Mouse (Mus musculus) thymus, adult 2 months (tissue): ENCODE data around the gene Cpxm2. TPM values are rescaled to one million over a fixed set of nuclear protein-coding genes. Genes with fewer than 3 reads are reported as not detected.

Experiments
- DNase-seq: peaks from one replicate; pipeline ENCODE4 v3.0.0; 2021
- H3K27ac ChIP-seq: fragments of 200-500 bp; 2 replicates; pipeline ENCODE4 v1.5.1; 2012; ENCODE audit warnings: low read length, control low read depth; ENCODE audit not compliant: control insufficient read depth, insufficient read depth
- H3K27me3 ChIP-seq: fragments of 200-500 bp; 2 replicates; pipeline ENCODE4 v1.6.1; 2012; ENCODE audit warnings: mild to moderate bottlenecking, low read length, moderate library complexity, mixed read lengths; ENCODE audit not compliant: control insufficient read depth, insufficient read depth
- H3K36me3 ChIP-seq: fragments of 200-500 bp; 2 replicates; pipeline ENCODE4 v1.6.1; 2012; ENCODE audit warnings: mild to moderate bottlenecking, low read length, moderate library complexity; ENCODE audit not compliant: control insufficient read depth, insufficient read depth
- H3K4me1 ChIP-seq: fragments of 200-500 bp; replicated peaks from 2 replicates; pipeline ENCODE4 v1.6.1; 2012; ENCODE audit warnings: low read length; ENCODE audit not compliant: control insufficient read depth, insufficient read depth
- H3K4me3 ChIP-seq: fragments of 200-500 bp; 2 replicates; pipeline ENCODE4 v1.5.1; 2012; ENCODE audit warnings: mild to moderate bottlenecking, low read length, control low read depth, moderate library complexity; ENCODE audit not compliant: control insufficient read depth, insufficient read depth
- CTCF ChIP-seq: fragments of 200-500 bp; IDR thresholded peaks from 2 replicates; pipeline ENCODE4 v1.5.1; 2012; ENCODE audit warnings: mild to moderate bottlenecking, control low read depth, low read length, moderate library complexity, borderline replicate concordance; ENCODE audit not compliant: control insufficient read depth, poor library complexity, insufficient read depth; ENCODE audit errors: extremely low read depth
- POLR2A ChIP-seq: fragments of 200-500 bp; IDR thresholded peaks from 2 replicates; pipeline ENCODE4 v1.6.1; 2012; ENCODE audit warnings: mild to moderate bottlenecking, low read length, control low read depth, moderate library complexity; ENCODE audit not compliant: control insufficient read depth, poor library complexity, insufficient read depth; ENCODE audit errors: extremely low read depth
- WGBS: fragments of 180-500 bp; shearing (Covaris S2); methylation state at CpG from one replicate; pipeline ENCODE4 v1.1.7; 2018; 5-methylcytosine and 5-hydroxymethylcytosine counted together
- polyA plus RNA-seq: library from polyadenylated mRNA; depleted of rRNA; stranded (reverse); fragments of >200 nt; gene quantifications from 2 replicates; pipeline ENCODE4 v1.2.3, GENCODE M21; 2012

Cpxm2 gene
- polyA plus RNA-seq, 1 experiment = 4.9 TPM

- DNase-seq = no peak
- Histone ChIP-seq H3K27me3 (no peaks in the 10 kb centered on the region), H3K27ac (no peak overlapping the region), H3K36me3 (no peaks in the 10 kb centered on the region), H3K4me3 (no peak overlapping the region), H3K4me1 (no peaks in the 10 kb centered on the region)
- no peak for TF ChIP-seq CTCF
- no peak for TF ChIP-seq POLR2A
- 88% methylated on average over 7 of the region's 7 CpGs for WGBS
These were observed 98.0 kb downstream of the Cpxm2 start for GRCm38 (mm10) chr7:132056565-132056964.

- no peak for DNase-seq
- Histone ChIP-seq H3K4me1 (no peaks in the 10 kb centered on the region), H3K4me3 (no peak overlapping the region), H3K36me3 (no peaks in the 10 kb centered on the region), H3K27me3 (no peaks in the 10 kb centered on the region), H3K27ac (no peak overlapping the region)
- no peak for TF ChIP-seq CTCF
- no peak for TF ChIP-seq POLR2A
- 71% methylated on average over 4 of the region's 4 CpGs for WGBS
These were observed 107.9 kb downstream of the Cpxm2 start for GRCm38 (mm10) chr7:132046662-132047061.

GRCm38 (mm10) chr7:132031940-132032531, 122.5 kb downstream of the Cpxm2 start:
- TF ChIP-seq CTCF = no peak
- no peak for TF ChIP-seq POLR2A
- Histone ChIP-seq H3K27ac (no peak overlapping the region), H3K36me3 (no peaks in the 10 kb centered on the region), H3K4me3 (no peak overlapping the region), H3K27me3 (no peaks in the 10 kb centered on the region), H3K4me1 (no peaks in the 10 kb centered on the region)
- WGBS = 77% methylated on average over 6 of the region's 6 CpGs
- no peak for DNase-seq

GRCm38 (mm10) chr7:132026671-132027070, 127.9 kb downstream of the Cpxm2 start:
- Histone ChIP-seq H3K4me3 (no peak overlapping the region), H3K27ac (no peak overlapping the region), H3K36me3 (no peaks in the 10 kb centered on the region), H3K4me1 (no peaks in the 10 kb centered on the region), H3K27me3 (no peaks in the 10 kb centered on the region)
- 77% methylated on average over 6 of the region's 6 CpGs for WGBS
- no peak for DNase-seq
- TF ChIP-seq POLR2A = no peak
- TF ChIP-seq CTCF = no peak

- TF ChIP-seq POLR2A (no peak), CTCF (no peak)
- no peaks in the 10 kb centered on the region for H3K36me3 ChIP-seq
- H3K27ac ChIP-seq = no peak overlapping the region
- H3K4me1 ChIP-seq = no peaks in the 10 kb centered on the region
- DNase-seq = no peak
- 74% methylated on average over 6 of the region's 6 CpGs for WGBS
- H3K4me3 ChIP-seq = no peak overlapping the region
- H3K27me3 ChIP-seq = no peaks in the 10 kb centered on the region
These were observed 128.9 kb downstream of the Cpxm2 start for GRCm38 (mm10) chr7:132025591-132025990.

GRCm38 (mm10) chr7:132015933-132016332, 138.6 kb downstream of the Cpxm2 start:
- no peaks in the 10 kb centered on the region for H3K27me3 ChIP-seq
- no peak overlapping the region for H3K4me3 ChIP-seq
- 79% methylated on average over 3 of the region's 3 CpGs for WGBS
- no peaks in the 10 kb centered on the region for H3K36me3 ChIP-seq
- TF ChIP-seq POLR2A (no peak), CTCF (no peak)
- no peaks in the 10 kb centered on the region for H3K4me1 ChIP-seq
- no peak for DNase-seq
- H3K27ac ChIP-seq = no peak overlapping the region

- TF ChIP-seq CTCF (no peak), POLR2A (no peak)
- Histone ChIP-seq H3K4me3 (no peak overlapping the region), H3K36me3 (no peaks in the 10 kb centered on the region), H3K27me3 (no peaks in the 10 kb centered on the region), H3K27ac (no peak overlapping the region), H3K4me1 (no peaks in the 10 kb centered on the region)
- WGBS = 33% methylated on average over 3 of the region's 3 CpGs
- no peak for DNase-seq
These were observed 139.3 kb downstream of the Cpxm2 start for GRCm38 (mm10) chr7:132015193-132015592.

- DNase-seq = no peak
- Histone ChIP-seq H3K27me3 (no peaks in the 10 kb centered on the region), H3K4me3 (no peak overlapping the region), H3K4me1 (no peaks in the 10 kb centered on the region), H3K36me3 (no peaks in the 10 kb centered on the region), H3K27ac (no peak overlapping the region)
- 80% methylated on average over 5 of the region's 5 CpGs for WGBS
- TF ChIP-seq CTCF = no peak
- TF ChIP-seq POLR2A = no peak
These were observed 140.6 kb downstream of the Cpxm2 start for GRCm38 (mm10) chr7:132013970-132014369.
